Mouse (Mus musculus) hindbrain, embryonic 14.5 days (tissue): ENCODE measurements around the gene 2210016F16Rik. TPM values are rescaled to one million over a fixed set of nuclear protein-coding genes. Genes with fewer than 3 reads are reported as not detected.
A peak's percentile ranks its signal among the peaks of the same experiment; 100 is the strongest.

Experiments
- ATAC-seq: fragments of 200-750 bp; cut with Nextera tagmentation; 2 replicates; pipeline ENCODE4 v1.8.0; 2017; ENCODE audit warnings: moderate number of reproducible peaks, mild to moderate bottlenecking, moderate TSS enrichment, moderate library complexity; ENCODE audit not compliant: low FRiP score
- DNase-seq: peaks from one replicate; pipeline ENCODE4 v3.0.0-alpha.2; 2015; ENCODE audit warnings: low spot score
- H3K27ac ChIP-seq: fragments of 300-500 bp; sonication (generic); 2 replicates; pipeline ENCODE4 v1.5.1; 2014; ENCODE audit warnings: mild to moderate bottlenecking, moderate library complexity
- H3K27me3 ChIP-seq: fragments of 300-500 bp; sonication (generic); 2 replicates; pipeline ENCODE4 v1.6.1; 2014; ENCODE audit warnings: mild to moderate bottlenecking, low read length, mixed read lengths; ENCODE audit not compliant: control insufficient read depth, insufficient read depth
- H3K36me3 ChIP-seq: fragments of 300-500 bp; sonication (generic); replicated peaks from 2 replicates; pipeline ENCODE4 v1.6.1; 2014; ENCODE audit not compliant: control insufficient read depth, insufficient read depth
- H3K4me1 ChIP-seq: fragments of 300-500 bp; sonication (generic); replicated peaks from 2 replicates; pipeline ENCODE4 v1.6.1; 2014; ENCODE audit warnings: antibody characterized with exemption, low read length, mixed read lengths; ENCODE audit not compliant: control insufficient read depth, insufficient read depth
- H3K4me2 ChIP-seq: fragments of 300-500 bp; sonication (generic); replicated peaks from 2 replicates; pipeline ENCODE4 v1.6.1; 2014; ENCODE audit warnings: mild to moderate bottlenecking, moderate library complexity
- H3K4me3 ChIP-seq: fragments of 300-500 bp; sonication (generic); replicated peaks from 2 replicates; pipeline ENCODE4 v1.5.1; 2014; ENCODE audit warnings: mild to moderate bottlenecking, low read length
- H3K9ac ChIP-seq: fragments of 300-500 bp; sonication (generic); 2 replicates; pipeline ENCODE4 v1.6.1; 2014
- H3K9me3 ChIP-seq: fragments of 300-500 bp; sonication (generic); 2 replicates; pipeline ENCODE4 v1.6.1; 2016; ENCODE audit warnings: low read length; ENCODE audit not compliant: control insufficient read depth
- WGBS: fragments of 180-500 bp; shearing (Covaris S2); extraction: QIAGEN DNeasy Blood & Tissue Kit; methylation state at CpG from one replicate; pipeline ENCODE4 v1.1.7; 2014; 5-methylcytosine and 5-hydroxymethylcytosine counted together
- polyA plus RNA-seq: library from polyadenylated mRNA; unstranded; fragments of >200 nt; fragmentation: Nextera tagmentation; extraction: Ambion mirVana; gene quantifications from 2 replicates; pipeline ENCODE4 v1.2.1, GENCODE M21; 2014

The 2210016F16Rik gene
- polyA plus RNA-seq, 1 experiment from 2014 or later = 26.3 TPM

DNA sequence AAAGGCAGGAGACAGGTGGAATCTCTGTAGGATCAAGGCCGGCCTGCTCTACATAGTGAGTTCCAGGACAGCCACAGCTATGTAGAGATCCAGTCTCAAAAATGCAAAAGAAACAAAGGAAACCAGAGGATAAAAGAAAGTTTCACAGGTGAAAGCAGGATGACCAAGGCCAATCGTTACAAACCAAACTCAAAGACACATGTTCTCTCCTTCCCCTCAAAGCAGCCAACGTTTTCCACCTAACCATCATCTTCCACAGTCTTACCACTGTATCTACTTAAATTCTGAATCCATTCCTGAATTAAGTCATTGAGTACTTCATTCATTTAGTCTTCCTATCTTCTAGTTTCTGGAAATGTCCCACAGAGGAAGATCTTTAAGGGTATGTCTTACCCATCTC, 3.4 kb upstream of the 2210016F16Rik start:
- ATAC-seq (no peak), DNase-seq (no peak)
- 58% methylated on average over 3 of the region's 3 CpGs for WGBS
- Histone ChIP-seq H3K4me3 (no peak overlapping the region), H3K9me3 (no peaks in the 10 kb centered on the region), H3K27ac (no peak overlapping the region), H3K9ac (no peak overlapping the region), H3K4me2 (no peak overlapping the region), H3K36me3 (peaks cover 40% of the 10 kb centered on the region), H3K4me1 (peaks cover 3% of the 10 kb centered on the region; the same call in 1 of the 2 replicates), H3K27me3 (no peaks in the 10 kb centered on the region)

DNA sequence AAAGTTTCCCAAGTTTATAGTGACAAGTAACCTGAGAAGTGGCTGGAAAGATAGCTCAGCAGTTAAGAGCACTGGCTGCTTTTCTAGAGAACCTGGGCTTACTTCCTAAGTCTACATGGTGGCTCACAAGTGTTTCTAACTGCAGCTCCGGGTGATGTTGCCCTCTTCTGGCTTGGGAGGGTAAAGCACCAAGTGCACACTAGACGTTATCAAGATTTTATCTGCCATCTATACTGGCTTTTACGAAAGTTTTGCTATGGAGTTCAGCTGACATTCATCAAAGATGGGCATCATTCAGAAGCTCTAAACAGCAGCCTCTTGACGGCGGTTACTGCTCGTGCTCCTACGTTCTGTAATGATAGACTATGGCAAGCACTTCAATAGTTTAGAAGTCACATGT, 2.9 kb upstream of the 2210016F16Rik start:
- H3K27ac ChIP-seq = no peak overlapping the region
- ATAC-seq (0 out of 2 replicates have a peak, but pooled peaks have one; percentile 46), DNase-seq (peak; percentile 68)
- no peak overlapping the region for H3K4me2 ChIP-seq
- H3K9me3 ChIP-seq = no peaks in the 10 kb centered on the region
- H3K9ac ChIP-seq = no peak overlapping the region
- WGBS = 20% methylated on average over 7 of the region's 7 CpGs
- H3K27me3 ChIP-seq = no peaks in the 10 kb centered on the region
- peaks cover 3% of the 10 kb centered on the region; the same call in 1 of the 2 replicates for H3K4me1 ChIP-seq
- no peak overlapping the region for H3K4me3 ChIP-seq
- H3K36me3 ChIP-seq = peaks cover 36% of the 10 kb centered on the region

DNA sequence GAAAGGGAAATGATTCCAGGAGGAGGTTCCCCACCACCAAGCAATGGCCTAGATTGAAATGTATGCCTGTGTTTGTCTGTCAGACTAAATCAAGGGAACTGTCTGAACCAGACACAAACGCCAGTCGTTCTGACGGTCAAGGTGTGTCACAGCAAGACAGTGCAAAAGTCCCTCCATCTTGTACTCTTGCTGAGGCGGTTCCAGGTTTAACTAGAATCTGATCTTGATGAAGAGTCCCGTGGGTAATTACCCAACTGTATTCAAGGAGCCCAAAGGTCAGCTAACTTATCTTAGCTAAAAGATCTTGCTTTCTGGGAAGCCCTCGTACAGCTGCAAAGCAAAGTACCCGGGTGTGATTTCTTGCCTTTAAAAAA, 509 bp upstream of the 2210016F16Rik start:
- peak overlapping the region; percentile 67 for H3K4me3 ChIP-seq
- WGBS = 84% methylated on average over 7 of the region's 7 CpGs
- H3K9me3 ChIP-seq = peaks cover 9% of the 10 kb centered on the region
- peak overlapping the region; percentile 87 for H3K4me2 ChIP-seq
- H3K4me1 ChIP-seq = peaks cover 3% of the 10 kb centered on the region; the same call in 1 of the 2 replicates
- H3K9ac ChIP-seq = peak overlapping the region; percentile 71
- no peak overlapping the region for H3K27ac ChIP-seq
- ATAC-seq = no peak
- no peak for DNase-seq
- H3K27me3 ChIP-seq = no peaks in the 10 kb centered on the region
- peaks cover 40% of the 10 kb centered on the region for H3K36me3 ChIP-seq

DNA sequence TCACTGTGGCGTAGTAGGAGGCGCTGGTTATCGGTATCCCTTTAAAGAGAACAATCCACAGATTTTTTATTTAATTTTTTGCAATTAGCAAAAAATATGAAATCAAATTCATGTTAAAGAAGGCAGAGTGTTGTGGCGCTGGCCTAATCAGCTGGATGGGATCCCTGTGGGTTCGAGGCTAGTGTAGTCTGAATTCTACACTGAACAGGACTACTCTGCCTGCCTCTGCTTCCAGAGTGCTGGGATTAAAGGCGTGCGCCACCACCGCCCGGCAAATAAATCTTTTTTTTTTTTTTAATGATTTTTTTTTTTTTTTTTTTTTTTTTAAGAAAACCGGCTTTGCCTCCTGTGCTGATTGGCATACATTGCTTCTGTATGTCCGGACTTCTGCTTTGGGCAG, 654 bp downstream of the 2210016F16Rik start:
- Histone ChIP-seq H3K4me2 (peak overlapping the region; percentile 87), H3K4me3 (peak overlapping the region; percentile 67), H3K36me3 (peaks cover 35% of the 10 kb centered on the region), H3K27ac (no peak overlapping the region), H3K9me3 (peaks cover 18% of the 10 kb centered on the region), H3K27me3 (no peaks in the 10 kb centered on the region), H3K9ac (peak overlapping the region; percentile 71), H3K4me1 (peaks cover 3% of the 10 kb centered on the region; the same call in 1 of the 2 replicates)
- DNase-seq (no peak), ATAC-seq (peak; percentile 68; the same call in 1 of the 2 replicates)
- 52% methylated on average over 10 of the region's 11 CpGs for WGBS

DNA sequence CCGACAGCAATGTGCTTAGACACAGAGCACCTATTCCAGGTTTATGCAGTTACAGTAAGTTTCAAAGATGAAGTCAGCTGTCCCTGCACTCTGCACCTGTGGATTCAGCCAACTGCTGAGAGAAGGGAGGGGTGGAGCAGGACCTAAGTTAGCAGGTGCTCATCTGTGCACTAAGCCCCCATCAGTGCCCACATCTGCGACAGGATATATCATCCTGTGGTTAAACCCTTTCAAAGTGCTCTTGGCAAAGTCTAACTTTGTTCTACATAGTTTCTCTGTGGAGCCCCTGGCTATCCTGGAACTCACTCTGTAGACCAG, 11.9 kb downstream of the 2210016F16Rik start:
- H3K9ac ChIP-seq = no peak overlapping the region
- ATAC-seq = no peak
- no peaks in the 10 kb centered on the region for H3K27me3 ChIP-seq
- no peaks in the 10 kb centered on the region for H3K4me1 ChIP-seq
- H3K27ac ChIP-seq = no peak overlapping the region
- no peaks in the 10 kb centered on the region for H3K36me3 ChIP-seq
- WGBS = 95% methylated on average over 2 of the region's 2 CpGs
- no peak overlapping the region for H3K4me2 ChIP-seq
- no peaks in the 10 kb centered on the region for H3K9me3 ChIP-seq
- no peak for DNase-seq
- no peak overlapping the region for H3K4me3 ChIP-seq

DNA sequence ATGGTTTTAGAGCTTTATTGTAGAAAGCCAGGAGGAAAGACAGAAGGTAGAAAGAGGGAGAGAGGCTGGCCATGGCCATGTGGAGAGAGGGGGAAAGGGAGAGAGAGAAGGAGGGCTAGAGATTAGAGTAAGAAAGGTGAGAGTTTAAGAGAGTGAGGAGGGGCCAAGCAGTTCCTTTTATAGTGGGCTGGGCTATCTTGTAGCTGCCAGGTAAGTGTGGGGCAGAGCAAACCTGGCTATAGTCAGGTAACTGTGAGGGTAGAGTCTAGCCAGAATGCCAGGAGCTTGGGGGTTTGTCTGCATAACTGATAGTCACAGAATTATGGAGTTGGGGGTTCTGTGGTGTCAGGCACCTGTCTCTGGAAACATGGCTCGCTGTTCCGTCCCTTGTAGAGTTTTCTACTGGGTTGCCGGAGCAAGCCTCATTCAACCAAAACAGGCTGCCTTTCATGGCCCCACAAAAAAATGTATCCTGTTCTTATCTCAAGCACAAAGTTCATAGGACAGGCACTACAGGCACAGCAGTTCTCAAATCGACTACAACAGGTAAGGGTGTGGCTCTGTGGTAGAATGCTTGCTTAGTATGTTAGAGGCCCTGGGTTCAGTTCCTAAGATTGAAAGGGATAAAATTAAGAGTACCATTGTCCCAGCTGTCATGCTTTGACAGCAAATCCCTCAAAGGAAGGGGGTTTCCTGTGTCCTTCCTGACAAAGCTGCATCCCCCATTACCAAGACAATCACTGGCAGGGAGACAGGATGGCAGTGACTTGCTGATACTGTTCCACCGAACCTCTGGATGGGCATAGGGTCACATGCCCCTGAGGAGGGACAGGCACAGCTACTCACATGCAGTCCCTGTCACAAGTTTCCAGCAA, 12.5 kb downstream of the 2210016F16Rik start:
- DNase-seq = no peak
- ATAC-seq = no peak
- WGBS = 84% methylated on average over 5 of the region's 5 CpGs
- H3K4me2 ChIP-seq = no peak overlapping the region
- H3K4me3 ChIP-seq = no peak overlapping the region
- H3K27ac ChIP-seq = no peak overlapping the region
- H3K9ac ChIP-seq = no peak overlapping the region
- no peaks in the 10 kb centered on the region for H3K36me3 ChIP-seq
- no peaks in the 10 kb centered on the region for H3K27me3 ChIP-seq
- no peaks in the 10 kb centered on the region for H3K9me3 ChIP-seq
- no peaks in the 10 kb centered on the region for H3K4me1 ChIP-seq

DNA sequence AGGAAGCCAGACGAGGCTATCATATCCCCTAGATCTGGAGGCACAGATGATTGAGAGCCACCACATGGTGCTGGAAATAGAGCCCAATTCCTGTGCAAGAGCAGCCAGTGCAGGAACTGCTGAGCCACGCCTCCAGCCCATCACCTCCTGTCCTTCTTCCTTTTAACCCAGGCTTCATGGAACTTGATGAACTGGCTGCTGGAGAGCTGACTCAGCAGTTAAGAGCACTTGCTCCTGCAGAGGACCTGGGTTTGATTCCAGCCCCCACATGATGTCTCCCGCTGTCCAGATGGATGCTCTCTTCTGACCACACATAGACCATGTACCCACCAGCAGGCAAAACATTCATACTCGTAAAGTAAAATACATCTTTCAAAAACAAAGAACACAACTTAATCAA, 16.2 kb downstream of the 2210016F16Rik start:
- no peak overlapping the region for H3K4me3 ChIP-seq
- H3K9ac ChIP-seq = no peak overlapping the region
- DNase-seq (no peak), ATAC-seq (no peak)
- no peaks in the 10 kb centered on the region for H3K27me3 ChIP-seq
- no peak overlapping the region for H3K27ac ChIP-seq
- no peaks in the 10 kb centered on the region for H3K9me3 ChIP-seq
- WGBS = 74% methylated on average over 4 of the region's 4 CpGs
- no peak overlapping the region for H3K4me2 ChIP-seq
- H3K4me1 ChIP-seq = no peaks in the 10 kb centered on the region
- H3K36me3 ChIP-seq = no peaks in the 10 kb centered on the region

DNA sequence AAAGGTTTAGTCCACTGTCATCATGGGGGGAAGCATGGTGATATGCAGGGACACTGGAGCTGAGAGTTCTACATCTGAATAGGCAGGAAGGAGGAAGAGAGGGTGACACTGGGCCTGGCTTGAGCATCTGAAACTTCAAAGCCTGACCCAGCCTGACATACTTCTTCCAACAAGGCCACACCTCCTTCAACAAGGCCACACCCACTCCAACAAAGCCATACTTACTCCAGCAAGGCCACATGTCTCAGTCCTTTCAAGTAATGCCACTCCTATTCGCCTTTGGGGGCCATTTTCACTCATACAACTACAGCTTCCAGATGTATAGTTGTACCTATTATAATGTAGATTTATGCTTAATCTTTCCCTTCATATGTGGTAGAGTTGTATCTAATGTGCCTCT, 17.4 kb downstream of the 2210016F16Rik start:
- ATAC-seq = no peak
- no peak overlapping the region for H3K4me3 ChIP-seq

DNA sequence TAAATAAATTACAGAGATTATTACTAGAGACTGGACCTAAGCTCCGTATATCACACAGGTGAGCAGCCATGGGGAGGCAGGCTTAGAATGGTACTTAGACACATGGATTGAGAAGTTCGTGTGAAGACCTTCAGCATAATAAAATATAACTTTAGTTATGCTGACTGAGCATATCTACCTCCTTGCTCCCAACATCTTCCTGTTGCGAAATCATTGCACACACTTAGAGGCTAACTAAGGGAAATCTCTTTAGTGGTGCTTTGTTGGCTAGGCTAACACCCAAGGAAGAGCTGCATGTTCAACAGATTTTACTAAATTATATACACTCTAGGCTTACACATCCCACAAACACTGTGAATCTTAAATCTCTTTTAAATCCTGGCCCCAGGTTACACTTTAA, 18.7 kb downstream of the 2210016F16Rik start:
- DNase-seq = no peak
- Histone ChIP-seq H3K4me3 (no peak overlapping the region), H3K27ac (no peak overlapping the region), H3K36me3 (no peaks in the 10 kb centered on the region), H3K9ac (no peak overlapping the region), H3K27me3 (no peaks in the 10 kb centered on the region), H3K4me1 (no peaks in the 10 kb centered on the region), H3K4me2 (no peak overlapping the region), H3K9me3 (0 out of 2 replicates have a peak, but pooled peaks cover 4% of the 10 kb centered on the region)
- no peak for ATAC-seq
- 91% methylated on average over 3 of the region's 3 CpGs for WGBS

More for the DNA sequence above, 17.4 kb downstream of the 2210016F16Rik start:
- 77% methylated on average over 1 of the region's 1 CpGs for WGBS
- Histone ChIP-seq H3K36me3 (no peaks in the 10 kb centered on the region), H3K9ac (no peak overlapping the region), H3K4me2 (no peak overlapping the region), H3K27ac (no peak overlapping the region), H3K27me3 (no peaks in the 10 kb centered on the region), H3K4me1 (no peaks in the 10 kb centered on the region), H3K9me3 (no peaks in the 10 kb centered on the region)
- no peak for DNase-seq
